Mouse (Mus musculus) central nervous system, embryonic 18 days (tissue): ENCODE data around the gene Krtap28-13. TPM values are rescaled to one million over a fixed set of nuclear protein-coding genes. Genes with fewer than 3 reads are reported as not detected.

Experiments
- polyA plus RNA-seq: library from polyadenylated mRNA; depleted of rRNA; stranded (reverse); fragments of >200 nt; gene quantifications from 2 replicates; pipeline ENCODE4 v1.2.3, GENCODE M21; 2012; rRNA removed

The Krtap28-13 gene
- not detected in 2 replicates for polyA plus RNA-seq

DNA sequence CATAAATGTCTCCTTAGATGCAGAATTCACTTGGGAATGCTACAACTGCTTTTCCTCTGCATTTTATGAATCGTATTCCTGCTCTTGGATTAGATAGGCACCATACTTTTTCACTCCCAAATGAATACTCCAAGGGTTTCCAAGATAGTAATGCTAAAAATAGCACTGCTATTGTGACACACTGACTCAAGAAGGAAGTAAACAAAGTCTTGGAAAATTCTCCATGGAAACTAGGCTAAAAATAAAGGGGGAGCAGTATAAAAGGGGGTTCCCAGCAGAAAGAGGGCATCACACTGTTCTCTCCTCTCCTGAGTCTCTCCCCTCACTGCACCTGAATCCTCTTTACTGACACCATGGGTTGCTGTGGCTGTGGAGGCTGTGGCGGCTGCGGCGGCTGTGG, at the start of gene Krtap28-13:
TSS of gene Krtap28-13 (plus strand) at position 288 of the 400 bp plus-strand sequence.

DNA sequence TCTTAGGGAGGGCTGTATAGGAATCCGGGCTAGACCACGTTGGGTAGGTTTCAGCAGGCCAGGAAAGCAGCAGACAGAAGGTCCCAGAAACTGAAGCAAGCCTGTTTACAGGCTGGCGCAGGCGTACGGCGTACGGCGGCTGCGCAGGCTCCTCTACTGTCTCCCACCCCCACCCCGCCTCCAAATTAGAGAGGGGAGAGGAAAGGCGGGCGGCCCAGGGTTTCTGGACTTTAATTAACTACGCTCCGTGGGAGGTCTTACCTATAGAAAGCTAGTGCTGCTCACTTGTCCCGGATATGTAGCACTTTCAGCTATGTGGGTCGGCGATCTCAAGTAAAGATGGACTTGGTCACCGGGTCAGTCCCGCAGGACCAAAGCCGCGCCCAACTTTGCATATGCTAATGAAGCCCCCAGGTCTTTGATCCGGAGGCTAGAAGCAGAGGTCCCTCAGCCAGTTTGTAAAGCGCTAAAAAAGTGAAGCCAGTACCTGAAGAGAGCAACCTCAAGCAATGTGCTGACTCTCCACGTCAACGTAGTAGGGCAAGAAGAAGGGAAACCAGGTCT, 22.5 kb upstream of the Krtap28-13 start, which contains the start of gene Slc19a3:
TSS of gene Slc19a3 (minus strand) at position 340 of the 564 bp plus-strand sequence.

DNA sequence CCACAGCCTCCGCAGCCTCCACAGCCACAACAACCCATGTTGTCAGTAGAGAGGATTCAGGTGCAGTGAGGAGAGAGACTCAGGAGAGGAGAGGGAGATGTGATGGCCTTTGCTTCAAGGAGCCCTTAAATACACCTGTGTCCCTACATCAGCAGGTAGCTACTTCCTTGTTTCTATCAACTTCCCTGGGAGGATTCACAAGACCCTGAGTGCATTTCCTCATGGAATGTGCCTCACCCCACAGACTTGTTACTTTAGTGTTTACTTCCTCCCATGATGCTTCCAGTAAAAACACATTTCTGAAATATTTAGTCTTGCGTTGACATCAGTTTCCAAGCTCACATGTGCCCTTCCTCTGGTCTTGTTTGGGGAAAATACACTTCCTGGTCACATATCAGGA, 18.4 kb upstream of the Krtap28-13 start, which contains the start of gene Krtap28-10:
TSS of gene Krtap28-10 (minus strand) at position 101 of the 400 bp plus-strand sequence.

DNA sequence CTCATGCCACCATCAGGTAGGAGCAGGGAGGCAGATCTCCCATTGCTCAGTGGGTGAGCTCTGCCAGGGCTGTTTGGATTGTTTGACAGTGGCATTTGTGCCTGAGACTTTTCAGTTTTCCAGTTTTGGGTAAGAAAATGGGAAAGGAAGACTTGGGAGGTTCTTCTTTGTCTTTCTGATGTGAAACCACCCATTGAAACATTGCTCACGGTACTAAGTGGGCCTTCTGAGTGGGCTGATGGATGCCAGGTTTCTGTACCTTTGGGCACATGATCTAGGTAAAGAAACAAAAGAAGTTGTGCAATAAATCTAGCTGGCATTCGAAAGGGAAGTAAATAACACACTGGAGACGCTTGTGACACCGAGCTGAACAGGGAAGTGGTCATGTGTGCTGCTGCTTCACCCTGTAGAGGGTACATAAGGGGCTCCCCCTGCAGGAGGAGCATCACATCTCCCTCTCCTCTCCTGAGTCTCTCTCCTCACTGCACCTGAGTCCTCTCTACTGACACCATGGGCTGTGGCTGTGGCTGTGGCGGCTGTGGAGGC, 15.8 kb upstream of the Krtap28-13 start, which contains the start of gene Gm47969:
TSS of gene Gm47969 (plus strand) at position 51 of the 546 bp plus-strand sequence.

DNA sequence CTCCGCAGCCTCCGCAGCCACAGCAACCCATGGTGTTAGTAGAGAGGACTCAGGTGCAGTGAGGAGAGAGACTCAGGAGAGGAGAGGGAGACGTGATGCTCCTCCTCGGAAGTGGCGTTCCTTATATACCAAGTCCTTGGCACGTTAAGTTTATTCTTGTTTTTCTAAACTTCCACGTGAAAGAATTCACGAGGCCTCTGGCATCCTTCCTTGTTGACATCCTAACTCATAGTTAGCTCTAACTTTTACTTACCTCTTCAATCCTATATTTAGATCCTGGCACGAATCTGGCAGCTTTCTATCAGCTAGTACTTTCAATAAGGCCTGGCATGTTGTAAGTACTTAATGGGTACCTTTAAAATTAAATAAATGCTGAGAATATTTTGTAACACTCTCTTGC, 1.5 kb upstream of the Krtap28-13 start, which contains the start of gene A030005K14Rik:
TSS of gene A030005K14Rik (minus strand) at position 101 of the 400 bp plus-strand sequence.

Other genes starting within 250 kb of the Krtap28-13 start
- 54.6 and 57.5 TPM in 2 replicates for gene Agfg1, start 221.4 kb upstream of the Krtap28-13 start, polyA plus RNA-seq
- gene A030005L19Rik, start 147.6 kb upstream of the Krtap28-13 start, polyA plus RNA-seq = 1.8 and 2.0 TPM in 2 replicates
- gene A030014E15Rik, start 136.0 kb upstream of the Krtap28-13 start, polyA plus RNA-seq = 0.12 and 0.18 TPM in 2 replicates
- not detected in 2 replicates for gene Gm6217, start 129.5 kb upstream of the Krtap28-13 start, polyA plus RNA-seq
- not detected in 2 replicates for gene A030003K21Rik, start 117.5 kb upstream of the Krtap28-13 start, polyA plus RNA-seq
- gene Gm7544, start 104.9 kb upstream of the Krtap28-13 start, polyA plus RNA-seq = not detected in 2 replicates
- gene Gm47955, start 100.6 kb upstream of the Krtap28-13 start, polyA plus RNA-seq = not detected in 2 replicates
- gene Gm47959, start 60.4 kb upstream of the Krtap28-13 start, polyA plus RNA-seq = not detected in 2 replicates
- 2.0 TPM in 2 replicates for gene Slc19a3, start 22.5 kb upstream of the Krtap28-13 start, polyA plus RNA-seq
- gene Krtap28-10, start 18.4 kb upstream of the Krtap28-13 start, polyA plus RNA-seq = not detected in 2 replicates
- not detected in 2 replicates for gene Gm47969, start 16.0 kb upstream of the Krtap28-13 start, polyA plus RNA-seq
- not detected in 2 replicates for gene A030005K14Rik, start 1.6 kb upstream of the Krtap28-13 start, polyA plus RNA-seq
- gene Ccl20, start 55.8 kb downstream of the Krtap28-13 start, polyA plus RNA-seq = not detected in 2 replicates
- gene Daw1, start 98.8 kb downstream of the Krtap28-13 start, polyA plus RNA-seq = 3.0 and 5.1 TPM in 2 replicates